Mouse (Mus musculus) C2C12 (cell line): ENCODE results near the gene Kirrel3. TPM values are rescaled to one million over a fixed set of nuclear protein-coding genes. Genes with fewer than 3 reads are reported as not detected.

Experiments used
- H3K27me3 ChIP-seq: one replicate; pipeline ENCODE4 v1.6.1; 2011; ENCODE audit not compliant: control insufficient read depth, insufficient read depth, insufficient read length
- H3K36me3 ChIP-seq: one replicate; pipeline ENCODE4 v1.6.1; 2011; ENCODE audit not compliant: control insufficient read depth, insufficient read depth
- H3K4me3 ChIP-seq: one replicate; pipeline ENCODE4 v1.5.1; 2011; ENCODE audit warnings: mild to moderate bottlenecking, control low read depth; ENCODE audit not compliant: poor library complexity, insufficient read depth, severe bottlenecking
- H3K79me2 ChIP-seq: one replicate; pipeline ENCODE4 v1.6.1; 2011; ENCODE audit not compliant: control insufficient read depth, insufficient read depth
- H3K79me3 ChIP-seq: one replicate; pipeline ENCODE4 v1.6.1; 2011; ENCODE audit warnings: low read depth, control low read depth
- H3ac ChIP-seq: one replicate; pipeline ENCODE3; 2011; ENCODE audit warnings: low read depth; ENCODE audit not compliant: control insufficient read depth, insufficient read length
- CEBPB ChIP-seq: IDR thresholded peaks from one replicate; pipeline ENCODE4 v1.6.1; 2011; ENCODE audit warnings: low read depth, mild to moderate bottlenecking, control low read depth, moderate library complexity
- CTCF ChIP-seq: IDR thresholded peaks from one replicate; pipeline ENCODE4 v1.5.1; 2011; ENCODE audit not compliant: control insufficient read depth, insufficient read depth, insufficient read length
- FOSL1 ChIP-seq: IDR thresholded peaks from one replicate; pipeline ENCODE4 v1.8.0; 2011; ENCODE audit warnings: mild to moderate bottlenecking, low read length; ENCODE audit not compliant: poor library complexity, insufficient read depth, severe bottlenecking
- MAX ChIP-seq: IDR thresholded peaks from one replicate; pipeline ENCODE4 v1.6.1; 2011; ENCODE audit warnings: mild to moderate bottlenecking, control low read depth
- MYOD1 ChIP-seq: IDR thresholded peaks from one replicate; pipeline ENCODE4 v1.6.1; 2011; ENCODE audit warnings: low read depth; ENCODE audit not compliant: control insufficient read depth, insufficient read length
- MYOG ChIP-seq: IDR thresholded peaks from one replicate; pipeline ENCODE4 v1.6.1; 2011; ENCODE audit not compliant: control insufficient read depth, insufficient read length; ENCODE audit errors: extremely low read depth
- USF1 ChIP-seq: IDR thresholded peaks from one replicate; pipeline ENCODE4 v1.6.1; 2011; ENCODE audit warnings: low read depth, mild to moderate bottlenecking, control low read depth, moderate library complexity
- polyA plus RNA-seq: library from polyadenylated mRNA; unstranded; fragments of >200 nt; fragmentation: generic; extraction: Trizol; gene quantifications from one replicate; pipeline ENCODE4 v1.2.1, GENCODE M21; 2012; ENCODE audit warnings: missing spikeins

Kirrel3 gene
- polyA plus RNA-seq, 1 experiment: 5.2 TPM

DNA sequence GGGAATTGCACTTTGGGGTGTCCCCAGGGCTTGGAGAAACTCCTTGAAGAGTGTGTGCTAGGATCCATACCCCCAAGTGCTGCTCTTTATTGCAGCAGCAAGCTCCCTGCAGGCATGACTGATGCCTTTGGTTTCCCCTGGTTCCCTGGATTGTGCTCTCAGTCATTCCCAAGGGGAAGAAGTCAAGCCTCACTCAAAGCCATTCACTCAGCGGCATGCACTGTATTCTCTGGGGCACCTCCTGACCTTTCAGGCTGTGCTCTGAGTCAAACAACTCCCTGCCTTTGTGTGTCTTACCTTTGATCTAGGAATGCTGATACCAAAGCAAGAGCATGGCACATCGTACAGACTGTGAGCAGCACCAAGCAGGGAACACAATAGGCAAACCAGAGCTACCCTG lies 396.5 kb downstream of the Kirrel3 start:
- peaks cover 21% of the 10 kb centered on the region for H3K27me3 ChIP-seq
- H3K79me2 ChIP-seq: no peaks in the 10 kb centered on the region
- H3ac ChIP-seq: no peak overlapping the region
- H3K4me3 ChIP-seq: no peak overlapping the region
- H3K36me3 ChIP-seq: no peaks in the 10 kb centered on the region
- TF ChIP-seq MAX (no peak), MYOG (no peak), CEBPB (no peak), FOSL1 (no peak), CTCF (no peak), MYOD1 (no peak)
- H3K79me3 ChIP-seq: no peaks in the 10 kb centered on the region

DNA sequence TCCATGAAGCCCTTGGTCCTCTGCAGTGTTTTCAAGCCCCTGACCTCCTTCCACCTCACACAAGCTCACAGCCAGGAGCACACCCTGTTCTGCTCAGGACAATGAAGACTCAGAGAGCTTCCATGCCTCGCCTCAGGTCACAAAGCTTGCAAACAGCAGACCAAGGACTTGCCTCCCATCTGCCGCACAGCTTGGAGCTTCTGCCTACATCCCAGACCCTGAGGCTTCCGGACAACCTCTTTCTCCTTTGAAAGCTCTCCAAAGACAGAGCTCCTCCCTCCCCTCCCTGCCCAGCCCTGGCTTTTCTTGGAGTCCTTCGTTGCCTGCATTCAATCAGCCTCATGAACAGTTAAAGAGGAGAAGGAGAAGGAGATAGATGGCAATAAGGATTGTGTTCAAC lies 397.4 kb downstream of the Kirrel3 start:
- Histone ChIP-seq H3K36me3 (no peaks in the 10 kb centered on the region), H3K79me2 (no peaks in the 10 kb centered on the region), H3K4me3 (no peak overlapping the region), H3K27me3 (peaks cover 21% of the 10 kb centered on the region), H3K79me3 (no peaks in the 10 kb centered on the region), H3ac (no peak overlapping the region)
- TF ChIP-seq MAX: no peak
- no peak for TF ChIP-seq CEBPB
- no peak for TF ChIP-seq FOSL1
- no peak for TF ChIP-seq USF1
- no peak for TF ChIP-seq MYOG
- no peak for TF ChIP-seq CTCF
- TF ChIP-seq MYOD1: no peak

DNA sequence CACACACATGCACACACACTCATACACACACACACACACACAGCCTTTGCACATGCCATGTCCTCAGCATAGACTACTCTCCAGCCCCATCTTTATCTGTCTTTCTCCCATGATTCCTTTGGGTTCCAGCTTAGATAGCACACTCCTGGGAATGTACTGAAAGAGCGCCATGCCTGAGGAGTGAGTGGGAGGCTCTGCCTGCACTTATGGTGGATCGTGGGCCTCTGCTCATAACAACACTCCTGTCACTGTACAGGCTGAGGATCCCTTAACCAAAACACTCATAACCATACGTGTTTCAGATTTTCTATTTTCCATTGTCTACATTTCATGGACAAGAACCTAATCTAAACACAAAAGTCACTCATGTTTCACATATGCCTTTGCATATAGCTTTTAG lies 398.6 kb downstream of the Kirrel3 start:
- no peak for TF ChIP-seq USF1
- TF ChIP-seq CTCF: no peak
- TF ChIP-seq CEBPB: no peak
- H3K79me2 ChIP-seq: no peaks in the 10 kb centered on the region
- H3K79me3 ChIP-seq: no peaks in the 10 kb centered on the region
- H3K4me3 ChIP-seq: no peak overlapping the region
- H3K36me3 ChIP-seq: no peaks in the 10 kb centered on the region
- peaks cover 21% of the 10 kb centered on the region for H3K27me3 ChIP-seq
- H3ac ChIP-seq: no peak overlapping the region

DNA sequence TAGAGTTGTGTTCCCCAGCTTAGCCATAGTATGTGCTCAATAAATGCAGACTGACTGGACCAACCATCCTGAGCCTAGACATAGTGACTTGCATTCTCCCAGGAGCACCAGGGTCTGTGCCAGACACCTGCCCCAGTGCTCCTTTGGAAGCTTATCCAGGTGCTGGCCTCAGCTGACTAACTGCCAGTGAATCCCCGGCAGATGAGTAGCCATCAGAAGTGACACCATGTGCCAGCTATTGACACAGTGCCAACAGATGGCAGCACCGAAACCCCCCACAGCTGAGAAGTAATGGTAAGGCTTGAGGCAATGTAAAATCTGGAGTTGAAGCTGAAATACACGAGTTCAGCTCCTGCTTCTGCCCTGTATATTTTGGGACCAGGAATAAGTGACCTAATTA lies 399.2 kb downstream of the Kirrel3 start:
- TF ChIP-seq MYOD1: no peak
- TF ChIP-seq CTCF: no peak
- no peak for TF ChIP-seq CEBPB
- H3K27me3 ChIP-seq: peaks cover 21% of the 10 kb centered on the region
- H3K4me3 ChIP-seq: no peak overlapping the region

DNA sequence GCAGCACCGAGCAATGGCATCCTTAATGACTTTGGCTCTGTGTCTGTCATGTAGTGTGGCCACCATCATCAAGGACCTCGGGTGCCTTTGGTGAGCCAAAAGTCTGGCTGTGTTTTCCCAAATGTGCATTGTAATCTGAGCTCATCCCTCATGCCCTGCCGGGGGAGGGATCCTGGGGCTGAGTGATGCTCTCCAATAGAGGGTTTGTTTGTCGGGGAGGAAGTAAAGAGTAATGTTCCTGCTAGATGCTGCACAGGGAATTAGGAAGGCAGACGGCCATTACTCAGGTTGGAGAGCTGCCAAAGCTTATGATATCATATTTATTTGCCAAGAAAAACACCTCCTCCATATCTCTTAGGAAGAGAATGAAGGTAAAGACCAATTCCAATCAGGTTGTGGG lies 401.1 kb downstream of the Kirrel3 start:
- Histone ChIP-seq H3K79me2 (no peaks in the 10 kb centered on the region), H3K79me3 (no peaks in the 10 kb centered on the region), H3K36me3 (no peaks in the 10 kb centered on the region), H3ac (no peak overlapping the region), H3K27me3 (peaks cover 11% of the 10 kb centered on the region), H3K4me3 (no peak overlapping the region)
- no peak for TF ChIP-seq CTCF
- TF ChIP-seq USF1: no peak
- no peak for TF ChIP-seq MYOD1
- TF ChIP-seq MAX: no peak
- TF ChIP-seq CEBPB: no peak
- no peak for TF ChIP-seq MYOG
- no peak for TF ChIP-seq FOSL1

More for the DNA sequence above, 399.2 kb downstream of the Kirrel3 start:
- Histone ChIP-seq H3K79me3 (no peaks in the 10 kb centered on the region), H3K79me2 (no peaks in the 10 kb centered on the region), H3K36me3 (no peaks in the 10 kb centered on the region), H3ac (no peak overlapping the region)

DNA sequence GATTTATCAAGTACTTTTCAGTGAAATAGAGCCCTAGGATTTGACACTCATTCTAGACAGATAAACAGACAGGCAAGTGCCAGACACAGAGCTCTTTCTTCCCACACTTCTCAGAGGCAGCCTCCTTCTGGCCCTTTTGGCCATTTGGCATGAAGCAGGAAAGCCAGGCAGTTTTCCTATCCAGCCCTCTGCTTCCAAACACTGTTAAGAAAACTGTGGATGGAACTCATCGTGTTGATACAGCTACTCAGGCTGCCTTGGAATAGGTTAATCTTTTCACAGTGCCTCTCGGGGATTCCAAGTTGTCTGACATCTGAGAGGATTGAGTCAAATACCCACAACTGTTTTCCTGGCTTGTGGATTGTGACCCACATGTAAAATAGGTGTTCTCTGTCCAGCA lies 401.5 kb downstream of the Kirrel3 start:
- Histone ChIP-seq H3K79me2 (no peaks in the 10 kb centered on the region), H3K4me3 (no peak overlapping the region), H3K36me3 (no peaks in the 10 kb centered on the region), H3ac (no peak overlapping the region), H3K27me3 (peaks cover 8% of the 10 kb centered on the region), H3K79me3 (no peaks in the 10 kb centered on the region)
- TF ChIP-seq MAX: no peak
- TF ChIP-seq USF1: no peak
- no peak for TF ChIP-seq CEBPB
- TF ChIP-seq FOSL1: no peak
